8 mouse cellular contexts compared by ENCODE assay signal in the genomic region with DNA sequence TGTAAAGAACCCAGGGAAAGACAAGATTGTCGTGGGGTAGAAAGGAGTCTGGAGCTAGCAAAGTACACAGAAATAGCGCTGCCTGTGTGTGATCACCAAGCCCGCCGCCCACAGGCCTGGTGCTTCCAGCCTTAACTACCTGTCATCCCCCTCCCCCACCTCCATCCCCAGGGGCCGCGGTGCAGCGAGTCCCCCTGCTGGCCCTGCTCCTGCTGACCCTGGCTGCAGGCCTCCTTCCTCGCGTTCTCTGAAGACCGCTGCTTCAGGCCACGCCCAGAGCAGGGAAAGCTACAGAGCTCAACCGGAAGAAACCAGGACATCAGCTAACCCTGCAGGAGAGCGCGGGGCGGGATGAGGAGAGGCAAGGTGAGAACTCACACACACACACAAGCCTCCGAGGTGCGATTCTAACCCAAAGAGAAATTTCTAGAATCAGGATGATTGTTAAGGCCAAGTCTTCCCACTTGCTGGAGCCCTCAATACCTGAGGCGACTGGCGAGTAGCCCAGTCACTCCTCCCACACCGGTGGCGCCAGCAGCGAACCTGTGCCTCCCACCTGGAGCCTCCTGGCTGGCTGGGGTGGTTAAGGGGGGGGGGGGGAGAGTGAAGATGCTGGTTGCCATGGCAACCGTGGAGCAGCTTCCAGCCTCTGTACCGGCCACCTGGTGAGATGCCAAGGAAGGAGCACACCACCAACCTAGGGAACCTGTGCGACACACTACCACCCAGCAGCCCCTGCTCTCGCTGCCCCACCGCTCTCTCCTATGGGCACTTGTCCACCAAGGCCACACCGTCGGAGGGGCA. TPM values are rescaled to one million over a fixed set of nuclear protein-coding genes. Genes with fewer than 3 reads are reported as not detected.
DNase-seq lines count a peak whose midpoint lies in the region.

No protein-coding gene starts in this region.

- peak; percentile 67 for DNase-seq in layer of hippocampus, adult 11-12 months (ENCODE audit: low spot score)
- DNase-seq in layer of hippocampus, postnatal 25 days (ENCODE audit: extremely low spot score in 1 of 2, low spot score in 1 of 2): no peak
- peak; percentile 64 to 74 for DNase-seq in cerebellum, postnatal 25 days
- DNase-seq in frontal cortex, postnatal 36 days (ENCODE audit: low spot score in 2 of 2): peak; percentile 72 to 84
- peak; percentile 70 to 82 for DNase-seq in kidney, postnatal 4 days
- DNase-seq in lung, postnatal 10 days: peak; percentile 64
- DNase-seq in right cerebral cortex, postnatal 14 days: peak; percentile 78
- no peak for DNase-seq in Muller cell, postnatal 12 days (ENCODE audit: inconsistent ontology term)

RNA-seq across cellular contexts. Expression of a gene that starts 18.6 kb away (rescaled TPM):
- under 1 TPM; 0.16 to 0.17 TPM for total RNA-seq in layer of hippocampus, postnatal 25 days (2021)

RNA-seq across cellular contexts. Expression of a gene that starts 36.5 kb away (rescaled TPM):
- total RNA-seq in layer of hippocampus, postnatal 25 days (2021): 10 to 100 TPM; 15.4 to 20.9 TPM

RNA-seq across cellular contexts. Expression of a gene that starts 51.1 kb away (rescaled TPM):
- 10 to 100 TPM; 42.2 to 49.5 TPM for total RNA-seq in layer of hippocampus, postnatal 25 days (2021)

RNA-seq across cellular contexts. Expression of a gene that starts 51.1 kb away (rescaled TPM):
- total RNA-seq in layer of hippocampus, postnatal 25 days (2021): 10 to 100 TPM; 49.9 to 55.3 TPM

Comparison
In these comparisons a context has a peak if more than half of its experiments do, and no peak if none do; other contexts are left out.
1. DNase-seq: peak in layer of hippocampus, adult 11-12 months (single experiment), cerebellum, postnatal 25 days (2 of 2), frontal cortex, postnatal 36 days (2 of 2), kidney, postnatal 4 days (2 of 2), lung, postnatal 10 days (single experiment) and right cerebral cortex, postnatal 14 days (single experiment); none in layer of hippocampus, postnatal 25 days (0 of 2) and Muller cell, postnatal 12 days (single experiment).